Mouse (Mus musculus) stomach, embryonic 15.5 days (tissue): Measurements from ENCODE around the gene Tex46. TPM values are rescaled to one million over a fixed set of nuclear protein-coding genes. Genes with fewer than 3 reads are reported as not detected.

Source experiments
- ATAC-seq: fragments of 200-750 bp; cut with Nextera tagmentation; 2 replicates; pipeline ENCODE4 v1.8.0; 2017; ENCODE audit warnings: low read depth, moderate number of reproducible peaks, moderate TSS enrichment; ENCODE audit not compliant: insufficient read depth, low FRiP score
- H3K27ac ChIP-seq: fragments of 300-500 bp; sonication (generic); 2 replicates; pipeline ENCODE4 v1.5.1; 2015; ENCODE audit warnings: mild to moderate bottlenecking, inconsistent platforms
- H3K27me3 ChIP-seq: fragments of 300-500 bp; sonication (generic); replicated peaks from 2 replicates; pipeline ENCODE4 v1.6.1; 2015; ENCODE audit warnings: inconsistent platforms
- H3K36me3 ChIP-seq: fragments of 300-500 bp; sonication (generic); 2 replicates; pipeline ENCODE4 v1.6.1; 2015; ENCODE audit warnings: inconsistent platforms
- H3K4me1 ChIP-seq: fragments of 300-500 bp; sonication (generic); 2 replicates; pipeline ENCODE4 v1.6.1; 2015; ENCODE audit warnings: inconsistent platforms
- H3K4me2 ChIP-seq: fragments of 300-500 bp; sonication (generic); 2 replicates; pipeline ENCODE4 v1.6.1; 2015; ENCODE audit warnings: mild to moderate bottlenecking, inconsistent platforms
- H3K4me3 ChIP-seq: fragments of 300-500 bp; sonication (generic); replicated peaks from 2 replicates; pipeline ENCODE4 v1.5.1; 2015; ENCODE audit warnings: inconsistent platforms
- H3K9ac ChIP-seq: fragments of 300-500 bp; sonication (generic); 2 replicates; pipeline ENCODE4 v1.6.1; 2015; ENCODE audit warnings: inconsistent platforms
- H3K9me3 ChIP-seq: fragments of 300-500 bp; sonication (generic); 2 replicates; pipeline ENCODE4 v1.6.1; 2016; ENCODE audit warnings: inconsistent platforms
- WGBS: fragments of 180-500 bp; shearing (Covaris S2); methylation state at CpG from one replicate; pipeline ENCODE4 v1.1.7; 2015; 5-methylcytosine and 5-hydroxymethylcytosine counted together
- polyA plus RNA-seq: library from polyadenylated mRNA; unstranded; fragments of >200 nt; fragmentation: Nextera tagmentation; extraction: Ambion mirVana; gene quantifications from 2 replicates; pipeline ENCODE4 v1.2.1, GENCODE M21; 2015

Gene Tex46
- polyA plus RNA-seq, result not detected in 2 replicates

GRCm38 (mm10) chr4:136610387-136610856 lies at the start of gene Tex46:
Gene Tex46 (plus strand): TSS chr4:136610437.
- no peak for ATAC-seq
- H3K4me3 ChIP-seq, result no peak within 1 kb of the TSS
- H3K9ac ChIP-seq, result no peak within 1 kb of the TSS
- no peaks in the 10 kb centered on the region for H3K27me3 ChIP-seq
- H3K4me1 ChIP-seq, result no peaks in the 10 kb centered on the region
- no peak within 1 kb of the TSS for H3K4me2 ChIP-seq
- H3K36me3 ChIP-seq, result no peaks in the 10 kb centered on the region
- H3K9me3 ChIP-seq, result no peaks in the 10 kb centered on the region
- 53% methylated on average over 4 of the region's 4 CpGs for WGBS
- H3K27ac ChIP-seq, result no peak within 1 kb of the TSS

- 87% methylated on average over 6 of the region's 6 CpGs for WGBS
- Histone ChIP-seq H3K27me3 (no peaks in the 10 kb centered on the region), H3K9me3 (no peaks in the 10 kb centered on the region), H3K27ac (no peak overlapping the region), H3K36me3 (peaks cover 14% of the 10 kb centered on the region; the same call in 1 of the 2 replicates), H3K9ac (no peak overlapping the region), H3K4me1 (no peaks in the 10 kb centered on the region), H3K4me2 (no peak overlapping the region), H3K4me3 (no peak overlapping the region)
- no peak for ATAC-seq
Measured at GRCm38 (mm10) chr4:136562755-136563154, 47.5 kb upstream of the Tex46 start.

- ATAC-seq, result no peak
- 70% methylated on average over 3 of the region's 3 CpGs for WGBS
- Histone ChIP-seq H3K27me3 (no peaks in the 10 kb centered on the region), H3K27ac (no peak overlapping the region), H3K4me2 (no peak overlapping the region), H3K9me3 (no peaks in the 10 kb centered on the region), H3K9ac (no peak overlapping the region), H3K4me3 (no peak overlapping the region), H3K4me1 (no peaks in the 10 kb centered on the region), H3K36me3 (peaks cover 29% of the 10 kb centered on the region; the same call in 1 of the 2 replicates)
Measured at GRCm38 (mm10) chr4:136568629-136569028, 41.6 kb upstream of the Tex46 start.

GRCm38 (mm10) chr4:136569998-136570397 lies 40.2 kb upstream of the Tex46 start:
- H3K4me1 ChIP-seq, result no peaks in the 10 kb centered on the region
- no peak for ATAC-seq
- H3K9me3 ChIP-seq, result no peaks in the 10 kb centered on the region
- H3K4me2 ChIP-seq, result no peak overlapping the region
- H3K4me3 ChIP-seq, result no peak overlapping the region
- no peak overlapping the region for H3K9ac ChIP-seq
- H3K27ac ChIP-seq, result no peak overlapping the region
- peaks cover 29% of the 10 kb centered on the region; the same call in 1 of the 2 replicates for H3K36me3 ChIP-seq
- H3K27me3 ChIP-seq, result no peaks in the 10 kb centered on the region

GRCm38 (mm10) chr4:136581885-136582284 lies 28.4 kb upstream of the Tex46 start:
- no peaks in the 10 kb centered on the region for H3K27me3 ChIP-seq
- H3K4me2 ChIP-seq, result no peak overlapping the region
- 84% methylated on average over 3 of the region's 3 CpGs for WGBS
- no peak overlapping the region for H3K4me3 ChIP-seq
- H3K27ac ChIP-seq, result no peak overlapping the region
- no peak overlapping the region for H3K9ac ChIP-seq
- H3K4me1 ChIP-seq, result 0 out of 2 replicates have a peak, but pooled peaks cover 2% of the 10 kb centered on the region
- ATAC-seq, result no peak
- 0 out of 2 replicates have a peak, but pooled peaks cover 5% of the 10 kb centered on the region for H3K36me3 ChIP-seq
- H3K9me3 ChIP-seq, result no peaks in the 10 kb centered on the region

GRCm38 (mm10) chr4:136587221-136587827 lies 22.9 kb upstream of the Tex46 start:
- H3K9me3 ChIP-seq, result no peaks in the 10 kb centered on the region
- no peak overlapping the region for H3K4me2 ChIP-seq
- H3K36me3 ChIP-seq, result no peaks in the 10 kb centered on the region
- H3K27ac ChIP-seq, result no peak overlapping the region
- WGBS, result 92% methylated on average over 4 of the region's 4 CpGs
- no peak overlapping the region for H3K9ac ChIP-seq
- no peaks in the 10 kb centered on the region for H3K27me3 ChIP-seq
- H3K4me1 ChIP-seq, result 0 out of 2 replicates have a peak, but pooled peaks cover 4% of the 10 kb centered on the region
- no peak overlapping the region for H3K4me3 ChIP-seq
- ATAC-seq, result no peak

GRCm38 (mm10) chr4:136588003-136588402 lies 22.2 kb upstream of the Tex46 start:
- no peak for ATAC-seq
- Histone ChIP-seq H3K4me2 (no peak overlapping the region), H3K4me1 (0 out of 2 replicates have a peak, but pooled peaks cover 7% of the 10 kb centered on the region), H3K4me3 (no peak overlapping the region), H3K9me3 (no peaks in the 10 kb centered on the region), H3K27ac (no peak overlapping the region), H3K9ac (no peak overlapping the region), H3K36me3 (no peaks in the 10 kb centered on the region), H3K27me3 (no peaks in the 10 kb centered on the region)
- 83% methylated on average over 4 of the region's 4 CpGs for WGBS

- Histone ChIP-seq H3K4me2 (no peak overlapping the region), H3K9ac (no peak overlapping the region), H3K4me1 (0 out of 2 replicates have a peak, but pooled peaks cover 5% of the 10 kb centered on the region), H3K27ac (no peak overlapping the region), H3K4me3 (no peak overlapping the region), H3K9me3 (no peaks in the 10 kb centered on the region), H3K27me3 (no peaks in the 10 kb centered on the region), H3K36me3 (no peaks in the 10 kb centered on the region)
- ATAC-seq, result no peak
- 48% methylated on average over 4 of the region's 4 CpGs for WGBS
Measured at GRCm38 (mm10) chr4:136592111-136592510, 18.1 kb upstream of the Tex46 start.

- H3K27ac ChIP-seq, result no peak overlapping the region
- no peaks in the 10 kb centered on the region for H3K27me3 ChIP-seq
- 60% methylated on average over 2 of the region's 2 CpGs for WGBS
- H3K9me3 ChIP-seq, result no peaks in the 10 kb centered on the region
- no peak overlapping the region for H3K4me3 ChIP-seq
- 0 out of 2 replicates have a peak, but pooled peaks cover 3% of the 10 kb centered on the region for H3K4me1 ChIP-seq
- no peak for ATAC-seq
- H3K9ac ChIP-seq, result no peak overlapping the region
- H3K4me2 ChIP-seq, result no peak overlapping the region
- H3K36me3 ChIP-seq, result no peaks in the 10 kb centered on the region
Measured at GRCm38 (mm10) chr4:136594006-136594405, 16.2 kb upstream of the Tex46 start.

GRCm38 (mm10) chr4:136595221-136595620 lies 15.0 kb upstream of the Tex46 start:
- 0 out of 2 replicates have a peak, but pooled peaks cover 3% of the 10 kb centered on the region for H3K4me1 ChIP-seq
- no peak overlapping the region for H3K4me3 ChIP-seq
- no peak overlapping the region for H3K9ac ChIP-seq
- no peaks in the 10 kb centered on the region for H3K36me3 ChIP-seq
- 75% methylated on average over 6 of the region's 6 CpGs for whole genome bisulfite sequencing
- no peaks in the 10 kb centered on the region for H3K27me3 ChIP-seq
- ATAC-seq, result no peak
- no peaks in the 10 kb centered on the region for H3K9me3 ChIP-seq
- no peak overlapping the region for H3K4me2 ChIP-seq
- H3K27ac ChIP-seq, result no peak overlapping the region

GRCm38 (mm10) chr4:136598268-136598876 lies 11.9 kb upstream of the Tex46 start:
- Histone ChIP-seq H3K27ac (no peak overlapping the region), H3K27me3 (no peaks in the 10 kb centered on the region), H3K9ac (no peak overlapping the region), H3K4me3 (no peak overlapping the region), H3K36me3 (no peaks in the 10 kb centered on the region), H3K9me3 (no peaks in the 10 kb centered on the region), H3K4me1 (peaks cover 10% of the 10 kb centered on the region; the same call in 1 of the 2 replicates), H3K4me2 (no peak overlapping the region)
- ATAC-seq, result no peak
- 76% methylated on average over 7 of the region's 7 CpGs for WGBS

- Histone ChIP-seq H3K9me3 (no peaks in the 10 kb centered on the region), H3K27ac (no peak overlapping the region), H3K4me2 (no peak overlapping the region), H3K4me1 (peaks cover 10% of the 10 kb centered on the region; the same call in 1 of the 2 replicates), H3K9ac (no peak overlapping the region), H3K4me3 (no peak overlapping the region), H3K36me3 (no peaks in the 10 kb centered on the region), H3K27me3 (no peaks in the 10 kb centered on the region)
- ATAC-seq, result no peak
- WGBS, result 89% methylated on average over 3 of the region's 3 CpGs
Measured at GRCm38 (mm10) chr4:136599869-136600268, 10.4 kb upstream of the Tex46 start.
